In genomic region chr2:50589195-50589594, GRCm38 (mm10) we compare ENCODE assay signal across 13 mouse cellular contexts.
DNase-seq lines count a peak whose midpoint lies in the region; ATAC-seq lines count a peak whose summit lies in the region.
"Had no signal": no experiment of that assay in that cellular context is flagged by ENCODE, and none has a peak within 500 bp of the region (broad histone marks: within the 10 kb centered on the region; RNA-seq: fewer than 3 reads in every experiment).

No protein-coding gene starts in this region.

- no peaks in the 10 kb centered on the region for H3K27me3 ChIP-seq in embryonic facial prominence, embryonic 14.5 days (replicated peaks; ENCODE audit: control insufficient read depth, insufficient read depth, low read length)
- H3K27me3 ChIP-seq in embryonic facial prominence, embryonic 10.5 days (replicated peaks; ENCODE audit: low read depth, poor library complexity, severe bottlenecking): no peaks in the 10 kb centered on the region
- H3K27me3 ChIP-seq in liver, embryonic 15.5 days: no peaks in the 10 kb centered on the region
- H3K27me3 ChIP-seq: embryonic facial prominence, embryonic 13.5 days; heart, embryonic 12.5 days; intestine, embryonic 15.5 days; limb, embryonic 13.5 days had no signal

- 59% methylated on average over 6 of the region's 6 CpGs for WGBS in embryonic facial prominence, embryonic 14.5 days
- 75% methylated on average over 6 of the region's 6 CpGs for WGBS in embryonic facial prominence, embryonic 10.5 days
- 35% methylated on average over 6 of the region's 6 CpGs for WGBS in liver, embryonic 15.5 days (ENCODE audit: insufficient replicate concordance)

- no peak overlapping the region for H3K27ac ChIP-seq in embryonic facial prominence, embryonic 14.5 days (replicated peaks; ENCODE audit: low read depth, low read length)
- no peak overlapping the region for H3K27ac ChIP-seq in embryonic facial prominence, embryonic 10.5 days (replicated peaks)
- H3K27ac ChIP-seq in liver, embryonic 15.5 days (replicated peaks): no peak overlapping the region
- H3K27ac ChIP-seq: embryonic facial prominence, embryonic 13.5 days; intestine, embryonic 15.5 days; limb, embryonic 13.5 days had no signal

- H3K9me3 ChIP-seq in embryonic facial prominence, embryonic 14.5 days (ENCODE audit: control insufficient read depth, low read length): no peaks in the 10 kb centered on the region
- no peaks in the 10 kb centered on the region for H3K9me3 ChIP-seq in embryonic facial prominence, embryonic 10.5 days
- no peaks in the 10 kb centered on the region for H3K9me3 ChIP-seq in liver, embryonic 15.5 days (replicated peaks)
- H3K9me3 ChIP-seq: embryonic facial prominence, embryonic 13.5 days; heart, embryonic 12.5 days; intestine, embryonic 15.5 days had no signal

- ATAC-seq in embryonic facial prominence, embryonic 14.5 days (ENCODE audit: low read depth): peak; percentile 65
- peak; percentile 61; the same call in 1 of the 2 replicates for ATAC-seq in liver, embryonic 15.5 days (ENCODE audit: insufficient read depth)
- ATAC-seq: intestine, embryonic 15.5 days had no signal

- H3K4me2 ChIP-seq in embryonic facial prominence, embryonic 14.5 days (ENCODE audit: low read depth, low read length): no peak overlapping the region
- H3K4me2 ChIP-seq in liver, embryonic 15.5 days: peak overlapping the region; percentile 15; the same call in 1 of the 2 replicates
- H3K4me2 ChIP-seq: embryonic facial prominence, embryonic 13.5 days; heart, embryonic 12.5 days; intestine, embryonic 15.5 days; limb, embryonic 13.5 days had no signal

- H3K4me1 ChIP-seq in embryonic facial prominence, embryonic 14.5 days (ENCODE audit: control insufficient read depth, insufficient read depth, low read length): peaks cover 5% of the 10 kb centered on the region; the same call in 1 of the 2 replicates
- H3K4me1 ChIP-seq in embryonic facial prominence, embryonic 10.5 days: peaks cover 19% of the 10 kb centered on the region
- H3K4me1 ChIP-seq in liver, embryonic 15.5 days (replicated peaks): no peaks in the 10 kb centered on the region
- H3K4me1 ChIP-seq: heart, embryonic 12.5 days; intestine, embryonic 15.5 days had no signal

- intact Hi-C loops in heart, postnatal 36 days (cut with DNase I): loop anchor here (5.0 kb wide), 1 partner anchor 33 kb away; no protein-coding TSS in a partner anchor

- H3K9ac ChIP-seq in embryonic facial prominence, embryonic 14.5 days (ENCODE audit: low read depth, low read length): no peak overlapping the region
- no peak overlapping the region for H3K9ac ChIP-seq in liver, embryonic 15.5 days
- H3K9ac ChIP-seq: embryonic facial prominence, embryonic 13.5 days; heart, embryonic 12.5 days; intestine, embryonic 15.5 days; limb, embryonic 13.5 days had no signal

- H3K36me3 ChIP-seq in embryonic facial prominence, embryonic 14.5 days (ENCODE audit: control insufficient read depth, insufficient read depth, low read length): no peaks in the 10 kb centered on the region
- H3K36me3 ChIP-seq in embryonic facial prominence, embryonic 10.5 days (replicated peaks): no peaks in the 10 kb centered on the region
- no peaks in the 10 kb centered on the region for H3K36me3 ChIP-seq in liver, embryonic 15.5 days (replicated peaks)
- H3K36me3 ChIP-seq: embryonic facial prominence, embryonic 13.5 days; heart, embryonic 12.5 days; intestine, embryonic 15.5 days; limb, embryonic 13.5 days had no signal

- no peak overlapping the region for H3K4me3 ChIP-seq in embryonic facial prominence, embryonic 14.5 days (ENCODE audit: low read depth, low read length)
- no peak overlapping the region for H3K4me3 ChIP-seq in embryonic facial prominence, embryonic 10.5 days
- H3K4me3 ChIP-seq in liver, embryonic 15.5 days (replicated peaks): no peak overlapping the region
- H3K4me3 ChIP-seq: embryonic facial prominence, embryonic 13.5 days; heart, embryonic 12.5 days; intestine, embryonic 15.5 days; limb, embryonic 13.5 days had no signal

- DNase-seq in embryonic facial prominence, embryonic 14.5 days (ENCODE audit: low spot score): peak; percentile 61
- DNase-seq in embryonic facial prominence, embryonic 10.5 days (ENCODE audit: low spot score): no peak
- no peak for DNase-seq in liver
- DNase-seq in gonadal fat pad, adult 2 months (ENCODE audit: low read depth): peak; percentile 96
- peak; percentile 87 for DNase-seq in thymus, postnatal 0 days (ENCODE audit: low spot score)
- DNase-seq in heart, postnatal 36 days: no peak
- no peak for DNase-seq in adrenal gland, postnatal 25 days
- DNase-seq: right cerebral cortex, postnatal 4 days had no signal

Comparison
In these comparisons a context has a peak if more than half of its experiments do, and no peak if none do; other contexts are left out.
1. DNase-seq: peak in embryonic facial prominence, embryonic 14.5 days (single experiment), gonadal fat pad, adult 2 months (single experiment) and thymus, postnatal 0 days (single experiment); none in embryonic facial prominence, embryonic 10.5 days (single experiment), liver (single experiment), heart, postnatal 36 days (0 of 2) and adrenal gland, postnatal 25 days (single experiment).